Mouse (Mus musculus): ENCODE measurements around the gene Ndufs6. TPM values are rescaled to one million over a fixed set of nuclear protein-coding genes. Genes with fewer than 3 reads are reported as not detected.

Gene Ndufs6
- total and polyA plus RNA-seq, 2 experiments from 2014 or later, result 70.5 to 525 TPM

GRCm38 (mm10) chr13:73277361-73277760, 51.0 kb downstream of the Ndufs6 start:
- DNase-seq (ENCODE audit: low spot score) (no peak), ATAC-seq (no peak)
- Histone ChIP-seq H3K36me3 (ENCODE audit: insufficient read depth, low read length) (no peaks in the 10 kb centered on the region), H3K27ac (no peak overlapping the region), H3K4me3 (ENCODE audit: low read length) (no peak overlapping the region), H3K27me3 (ENCODE audit: insufficient read depth, low read length) (peaks cover 27% of the 10 kb centered on the region), H3K4me1 (ENCODE audit: insufficient read depth, low read length) (no peaks in the 10 kb centered on the region), H3K4me2 (ENCODE audit: low read depth, low read length) (no peak overlapping the region), H3K9ac (replicated peaks; ENCODE audit: low read length) (no peak overlapping the region), H3K9me3 (ENCODE audit: low read length) (no peaks in the 10 kb centered on the region)
- TF ChIP-seq CTCF (IDR thresholded peaks at IDR 0.05; ENCODE audit: low read depth), result no peak
- WGBS, result 88% methylated on average over 6 of the region's 6 CpGs

- no peak for DNase-seq (ENCODE audit: low spot score)
- H3K27me3 ChIP-seq (ENCODE audit: insufficient read depth, low read length), result peaks cover 62% of the 10 kb centered on the region
- no peaks in the 10 kb centered on the region; the same call in 1 of the 2 replicates for H3K4me1 ChIP-seq (ENCODE audit: insufficient read depth, low read length)
- WGBS, result 32% methylated on average over 1 of the region's 1 CpGs
- no peak for ATAC-seq
- no peaks in the 10 kb centered on the region for H3K9me3 ChIP-seq (ENCODE audit: low read length)
- TF ChIP-seq CTCF (IDR thresholded peaks at IDR 0.05; ENCODE audit: low read depth), result no peak
- H3K4me2 ChIP-seq (ENCODE audit: low read depth, low read length), result no peak overlapping the region
- H3K9ac ChIP-seq (replicated peaks; ENCODE audit: low read length), result no peak overlapping the region
- no peak overlapping the region for H3K4me3 ChIP-seq (ENCODE audit: low read length)
- no peaks in the 10 kb centered on the region for H3K36me3 ChIP-seq (ENCODE audit: insufficient read depth, low read length)
- H3K27ac ChIP-seq, result no peak overlapping the region
These were observed 54.8 kb downstream of the Ndufs6 start for GRCm38 (mm10) chr13:73273536-73273935.

- ATAC-seq, result no peak
- H3K27me3 ChIP-seq (ENCODE audit: insufficient read depth, low read length), result peaks cover 69% of the 10 kb centered on the region
These were observed 55.5 kb downstream of the Ndufs6 start for GRCm38 (mm10) chr13:73272794-73273282.

DNA sequence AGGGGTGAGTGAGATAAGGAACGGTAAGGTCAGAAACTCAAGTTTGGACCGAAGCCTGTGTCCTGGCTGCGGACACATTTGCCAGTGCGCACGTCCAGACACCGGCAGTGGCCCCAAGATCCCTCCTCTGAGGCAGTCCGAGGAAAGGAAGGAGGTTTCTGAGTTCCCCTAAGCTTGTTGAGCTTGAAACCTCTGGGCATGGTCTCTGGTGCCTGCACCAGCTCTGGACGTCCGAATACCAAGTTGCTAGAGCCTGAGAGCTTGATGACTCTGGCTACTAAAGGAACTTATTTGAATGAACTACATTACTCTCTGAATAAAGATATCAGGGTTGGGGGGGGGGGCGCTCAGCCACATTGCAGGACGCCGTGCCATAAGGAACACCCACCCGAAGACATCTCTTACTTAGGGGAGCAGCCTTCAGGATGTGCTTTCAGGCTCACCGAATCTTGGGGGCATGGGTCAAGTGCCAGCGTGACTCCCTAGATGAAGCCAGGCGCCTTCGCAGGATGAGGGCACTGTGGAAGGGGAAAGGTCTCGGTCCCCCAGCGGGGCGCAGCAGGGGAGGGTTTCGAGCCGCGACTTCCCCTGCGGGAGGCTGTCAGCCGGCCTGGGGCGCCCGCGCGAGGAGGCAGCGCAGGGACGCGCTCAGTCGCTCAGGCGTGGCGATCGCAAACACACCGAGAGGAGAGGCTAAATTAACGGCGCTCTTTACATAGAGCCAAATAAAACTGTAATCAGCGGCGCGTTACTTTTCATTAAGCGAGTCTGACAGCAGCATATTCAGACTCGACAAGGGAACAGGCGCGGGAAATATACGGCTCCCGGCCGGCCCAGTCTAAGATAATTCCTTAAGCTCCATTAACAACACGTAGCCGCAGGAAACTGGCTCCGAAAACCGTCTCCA, 56.8 kb downstream of the Ndufs6 start:
- Histone ChIP-seq H3K4me3 (ENCODE audit: low read length) (peak overlapping the region; percentile 22), H3K36me3 (ENCODE audit: insufficient read depth, low read length) (no peaks in the 10 kb centered on the region), H3K9ac (replicated peaks; ENCODE audit: low read length) (no peak overlapping the region), H3K9me3 (ENCODE audit: low read length) (no peaks in the 10 kb centered on the region), H3K27me3 (ENCODE audit: insufficient read depth, low read length) (peaks cover 81% of the 10 kb centered on the region), H3K27ac (no peak overlapping the region), H3K4me1 (ENCODE audit: insufficient read depth, low read length) (no peaks in the 10 kb centered on the region; the same call in 1 of the 2 replicates), H3K4me2 (ENCODE audit: low read depth, low read length) (peak overlapping the region; percentile 52)
- no peak for TF ChIP-seq CTCF (IDR thresholded peaks at IDR 0.05; ENCODE audit: low read depth)
- 0 out of 2 replicates have a peak, but pooled peaks have one; percentile 8 for ATAC-seq
- DNase-seq (ENCODE audit: low spot score), result peak; percentile 34
- 1% methylated on average over 53 of the region's 53 CpGs for WGBS

More at GRCm38 (mm10) chr13:73272794-73273282, 55.5 kb downstream of the Ndufs6 start:
- H3K4me1 ChIP-seq (ENCODE audit: insufficient read depth, low read length), result no peaks in the 10 kb centered on the region; the same call in 1 of the 2 replicates
- no peaks in the 10 kb centered on the region for H3K36me3 ChIP-seq (ENCODE audit: insufficient read depth, low read length)
- H3K27ac ChIP-seq, result no peak overlapping the region
- TF ChIP-seq CTCF (IDR thresholded peaks at IDR 0.05; ENCODE audit: low read depth), result no peak
- no peak overlapping the region for H3K4me3 ChIP-seq (ENCODE audit: low read length)
- H3K9me3 ChIP-seq (ENCODE audit: low read length), result no peaks in the 10 kb centered on the region
- H3K9ac ChIP-seq (replicated peaks; ENCODE audit: low read length), result no peak overlapping the region
- H3K4me2 ChIP-seq (ENCODE audit: low read depth, low read length), result no peak overlapping the region
- no peak for DNase-seq (ENCODE audit: low spot score)

DNA sequence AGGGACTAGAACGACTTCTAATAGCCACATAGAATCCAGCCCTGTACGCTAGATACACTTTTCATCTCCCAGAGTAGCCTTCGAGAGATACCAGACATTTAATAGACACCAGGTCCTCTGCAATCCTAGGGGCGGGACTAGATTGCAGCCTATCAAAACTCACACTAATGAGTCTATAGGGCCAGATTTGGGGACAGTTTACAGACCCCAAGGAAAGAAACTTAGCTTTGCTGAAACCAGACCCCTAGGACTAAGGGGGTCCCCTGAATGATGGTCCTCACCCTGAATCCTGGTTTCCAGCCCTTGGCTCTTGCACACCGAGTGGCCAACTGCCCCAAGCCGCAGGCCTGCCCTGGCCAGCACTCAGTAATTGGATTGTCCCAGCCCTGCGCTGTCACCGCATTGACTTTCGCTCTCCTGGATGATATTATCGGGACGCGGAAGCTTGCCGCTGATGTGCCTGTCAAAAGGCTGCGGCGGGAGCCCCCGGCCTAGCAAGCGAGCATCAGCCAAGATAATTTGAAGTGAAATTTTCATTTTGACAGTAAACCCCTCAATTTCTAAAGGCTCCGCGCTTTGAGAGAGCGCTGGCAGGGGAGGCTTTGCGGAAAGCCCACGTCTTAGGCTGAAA, 57.8 kb downstream of the Ndufs6 start:
- 8% methylated on average over 22 of the region's 22 CpGs for WGBS
- Histone ChIP-seq H3K4me3 (ENCODE audit: low read length) (peak overlapping the region; percentile 22), H3K9me3 (ENCODE audit: low read length) (no peaks in the 10 kb centered on the region), H3K4me1 (ENCODE audit: insufficient read depth, low read length) (no peaks in the 10 kb centered on the region; the same call in 1 of the 2 replicates), H3K4me2 (ENCODE audit: low read depth, low read length) (peak overlapping the region; percentile 52), H3K27me3 (ENCODE audit: insufficient read depth, low read length) (peaks cover 88% of the 10 kb centered on the region), H3K9ac (replicated peaks; ENCODE audit: low read length) (no peak overlapping the region), H3K27ac (no peak overlapping the region), H3K36me3 (ENCODE audit: insufficient read depth, low read length) (no peaks in the 10 kb centered on the region)
- ATAC-seq (no peak), DNase-seq (ENCODE audit: low spot score) (no peak)
- TF ChIP-seq CTCF (IDR thresholded peaks at IDR 0.05; ENCODE audit: low read depth), result no peak

- WGBS, result 35% methylated on average over 3 of the region's 3 CpGs
- Histone ChIP-seq H3K9ac (replicated peaks; ENCODE audit: low read length) (no peak overlapping the region), H3K9me3 (ENCODE audit: low read length) (no peaks in the 10 kb centered on the region), H3K27me3 (ENCODE audit: insufficient read depth, low read length) (peaks cover 90% of the 10 kb centered on the region), H3K36me3 (ENCODE audit: insufficient read depth, low read length) (no peaks in the 10 kb centered on the region), H3K4me2 (ENCODE audit: low read depth, low read length) (no peak overlapping the region), H3K4me3 (ENCODE audit: low read length) (no peak overlapping the region), H3K4me1 (ENCODE audit: insufficient read depth, low read length) (no peaks in the 10 kb centered on the region; the same call in 1 of the 2 replicates), H3K27ac (no peak overlapping the region)
- no peak for TF ChIP-seq CTCF (IDR thresholded peaks at IDR 0.05; ENCODE audit: low read depth)
- no peak for ATAC-seq
- DNase-seq (ENCODE audit: low spot score), result no peak
These were observed 58.5 kb downstream of the Ndufs6 start for GRCm38 (mm10) chr13:73269891-73270290.

Other genes with a start within 250 kb of the Ndufs6 start
- 4.6 and 5.1 TPM in 2 replicates for gene Irx4, start 68.1 kb downstream of the Ndufs6 start, total RNA-seq (2014; rRNA removed)
- 3.1 and 3.8 TPM in 2 replicates for gene Irx4, start 68.1 kb downstream of the Ndufs6 start, polyA plus RNA-seq (2015; fragmentation: Nextera tagmentation; extraction: Ambion mirVana)
- gene Mrpl36, start within 50 bp of the Ndufs6 start, total RNA-seq (2014; rRNA removed), result 39.9 and 41.0 TPM in 2 replicates
- gene Mrpl36, start within 50 bp of the Ndufs6 start, polyA plus RNA-seq (2015; fragmentation: Nextera tagmentation; extraction: Ambion mirVana), result 69.2 and 76.0 TPM in 2 replicates
- gene Lpcat1, start 138.7 kb upstream of the Ndufs6 start, total RNA-seq (2014; rRNA removed), result 191 and 199 TPM in 2 replicates
- 75.7 and 78.5 TPM in 2 replicates for gene Lpcat1, start 138.7 kb upstream of the Ndufs6 start, polyA plus RNA-seq (2015; fragmentation: Nextera tagmentation; extraction: Ambion mirVana)
- 5.7 and 8.5 TPM in 2 replicates for gene Slc6a3, start 208.2 kb upstream of the Ndufs6 start, total RNA-seq (2014; rRNA removed)
- gene Slc6a3, start 208.2 kb upstream of the Ndufs6 start, polyA plus RNA-seq (2015; fragmentation: Nextera tagmentation; extraction: Ambion mirVana), result 0.51 and 0.79 TPM in 2 replicates

Measured in hindbrain, postnatal 0 days (tissue).